Mouse (Mus musculus): Measurements from ENCODE around the gene Crabp2. TPM values are rescaled to one million over a fixed set of nuclear protein-coding genes. Genes with fewer than 3 reads are reported as not detected.
"Not testable (repeated sequence)": the region's sequence is repeated elsewhere in the genome, so short reads cannot be mapped to it uniquely, and the experiment has no call there.

The Crabp2 gene
- 0.88 and 0.94 TPM in 2 replicates for polyA plus RNA-seq (2012; rRNA removed)

GRCm38 (mm10) chr3:87948378-87949265 lies at the start of gene Crabp2:
Gene Crabp2, plus strand, starts transcription at chr3:87948666.
- 5% methylated on average over 35 of the region's 35 CpGs for WGBS
- TF ChIP-seq CTCF (conservative IDR thresholded peaks at IDR 0.05; ENCODE audit: insufficient read depth, insufficient read length, low read depth, low read length) = no peak
- no peak for TF ChIP-seq POLR2A (IDR thresholded peaks at IDR 0.05; ENCODE audit: low read depth, low read length)
- DNase-seq = no peak
- no peaks in the 10 kb centered on the region for H3K36me3 ChIP-seq (ENCODE audit: control insufficient read depth, insufficient read depth, low read length)
- no peak within 1 kb of the TSS for H3K4me3 ChIP-seq (ENCODE audit: insufficient read depth, low read depth, low read length)
- H3K4me1 ChIP-seq (ENCODE audit: control insufficient read depth, insufficient read depth, low read length) = no peaks in the 10 kb centered on the region
- peaks cover 2% of the 10 kb centered on the region; the same call in 1 of the 2 replicates for H3K27me3 ChIP-seq (replicated peaks; ENCODE audit: control insufficient read depth, insufficient read depth, low read length)
- no peak within 1 kb of the TSS for H3K27ac ChIP-seq (ENCODE audit: insufficient read depth, low read depth, low read length)

GRCm38 (mm10) chr3:87899266-87899665 lies 49.2 kb upstream of the Crabp2 start:
- H3K27me3 ChIP-seq (replicated peaks; ENCODE audit: control insufficient read depth, insufficient read depth, low read length) = no peaks in the 10 kb centered on the region
- H3K36me3 ChIP-seq (ENCODE audit: control insufficient read depth, insufficient read depth, low read length) = no peaks in the 10 kb centered on the region
- WGBS = 59% methylated on average over 3 of the region's 3 CpGs
- TF ChIP-seq CTCF (conservative IDR thresholded peaks at IDR 0.05; ENCODE audit: insufficient read depth, insufficient read length, low read depth, low read length) (no peak), POLR2A (IDR thresholded peaks at IDR 0.05; ENCODE audit: low read depth, low read length) (no peak)
- no peak overlapping the region for H3K4me3 ChIP-seq (ENCODE audit: insufficient read depth, low read depth, low read length)
- no peak for DNase-seq
- H3K27ac ChIP-seq (ENCODE audit: insufficient read depth, low read depth, low read length) = no peak overlapping the region
- no peaks in the 10 kb centered on the region for H3K4me1 ChIP-seq (ENCODE audit: control insufficient read depth, insufficient read depth, low read length)

GRCm38 (mm10) chr3:87899776-87900175 lies 48.7 kb upstream of the Crabp2 start:
- H3K4me1 ChIP-seq (ENCODE audit: control insufficient read depth, insufficient read depth, low read length) = no peaks in the 10 kb centered on the region
- no peak overlapping the region for H3K4me3 ChIP-seq (ENCODE audit: insufficient read depth, low read depth, low read length)
- 80% methylated on average over 3 of the region's 3 CpGs for WGBS
- TF ChIP-seq POLR2A (IDR thresholded peaks at IDR 0.05; ENCODE audit: low read depth, low read length) (no peak), CTCF (conservative IDR thresholded peaks at IDR 0.05; ENCODE audit: insufficient read depth, insufficient read length, low read depth, low read length) (no peak)
- DNase-seq = no peak
- H3K27me3 ChIP-seq (replicated peaks; ENCODE audit: control insufficient read depth, insufficient read depth, low read length) = no peaks in the 10 kb centered on the region
- H3K27ac ChIP-seq (ENCODE audit: insufficient read depth, low read depth, low read length) = no peak overlapping the region
- H3K36me3 ChIP-seq (ENCODE audit: control insufficient read depth, insufficient read depth, low read length) = no peaks in the 10 kb centered on the region

- no peak for DNase-seq
Observed at GRCm38 (mm10) chr3:87901036-87901624, 47.3 kb upstream of the Crabp2 start.

GRCm38 (mm10) chr3:87901959-87902358 lies 46.5 kb upstream of the Crabp2 start:
- H3K36me3 ChIP-seq (ENCODE audit: control insufficient read depth, insufficient read depth, low read length); DNase-seq; H3K4me3 ChIP-seq (ENCODE audit: insufficient read depth, low read depth, low read length); H3K4me1 ChIP-seq (ENCODE audit: control insufficient read depth, insufficient read depth, low read length); H3K27me3 ChIP-seq (replicated peaks; ENCODE audit: control insufficient read depth, insufficient read depth, low read length); H3K27ac ChIP-seq (ENCODE audit: insufficient read depth, low read depth, low read length): not testable (repeated sequence)
- 79% methylated on average over 6 of the region's 6 CpGs for WGBS

More at GRCm38 (mm10) chr3:87901036-87901624, 47.3 kb upstream of the Crabp2 start:
- Histone ChIP-seq H3K27me3 (replicated peaks; ENCODE audit: control insufficient read depth, insufficient read depth, low read length) (no peaks in the 10 kb centered on the region), H3K27ac (ENCODE audit: insufficient read depth, low read depth, low read length) (no peak overlapping the region), H3K36me3 (ENCODE audit: control insufficient read depth, insufficient read depth, low read length) (no peaks in the 10 kb centered on the region), H3K4me1 (ENCODE audit: control insufficient read depth, insufficient read depth, low read length) (no peaks in the 10 kb centered on the region), H3K4me3 (ENCODE audit: insufficient read depth, low read depth, low read length) (no peak overlapping the region)
- 53% methylated on average over 1 of the region's 1 CpGs for WGBS
- TF ChIP-seq CTCF (conservative IDR thresholded peaks at IDR 0.05; ENCODE audit: insufficient read depth, insufficient read length, low read depth, low read length) (no peak), POLR2A (IDR thresholded peaks at IDR 0.05; ENCODE audit: low read depth, low read length) (no peak)

GRCm38 (mm10) chr3:87903821-87904220 lies 44.6 kb upstream of the Crabp2 start:
- Histone ChIP-seq H3K4me1 (ENCODE audit: control insufficient read depth, insufficient read depth, low read length) (peaks cover 10% of the 10 kb centered on the region), H3K4me3 (ENCODE audit: insufficient read depth, low read depth, low read length) (no peak overlapping the region), H3K27ac (ENCODE audit: insufficient read depth, low read depth, low read length) (no peak overlapping the region), H3K27me3 (replicated peaks; ENCODE audit: control insufficient read depth, insufficient read depth, low read length) (no peaks in the 10 kb centered on the region), H3K36me3 (ENCODE audit: control insufficient read depth, insufficient read depth, low read length) (no peaks in the 10 kb centered on the region)
- no peak for DNase-seq
- WGBS = 58% methylated on average over 5 of the region's 5 CpGs
- TF ChIP-seq POLR2A (IDR thresholded peaks at IDR 0.05; ENCODE audit: low read depth, low read length) = no peak

GRCm38 (mm10) chr3:87905880-87906485 lies 42.5 kb upstream of the Crabp2 start, which contains the start of gene Hdgf:
Gene Hdgf, plus strand, starts transcription at chr3:87906321.
- WGBS = under 1% methylated on average over 56 of the region's 57 CpGs
- TF ChIP-seq CTCF (conservative IDR thresholded peaks at IDR 0.05; ENCODE audit: insufficient read depth, insufficient read length, low read depth, low read length) = no peak
- TF ChIP-seq POLR2A (IDR thresholded peaks at IDR 0.05; ENCODE audit: low read depth, low read length) = peak; percentile 21
- Histone ChIP-seq H3K4me3 (ENCODE audit: insufficient read depth, low read depth, low read length) (peak within 1 kb of the TSS; percentile 67), H3K27ac (ENCODE audit: insufficient read depth, low read depth, low read length) (peak within 1 kb of the TSS; percentile 94), H3K4me1 (ENCODE audit: control insufficient read depth, insufficient read depth, low read length) (peaks cover 25% of the 10 kb centered on the region), H3K27me3 (replicated peaks; ENCODE audit: control insufficient read depth, insufficient read depth, low read length) (no peaks in the 10 kb centered on the region), H3K36me3 (ENCODE audit: control insufficient read depth, insufficient read depth, low read length) (no peaks in the 10 kb centered on the region)
- DNase-seq = peak; percentile 97

Data from kidney, adult 2 months (tissue).